Mouse (Mus musculus): ENCODE results near the gene Vmn1r217. TPM values are rescaled to one million over a fixed set of nuclear protein-coding genes. Genes with fewer than 3 reads are reported as not detected.
"Not testable (repeated sequence)": the region's sequence is repeated elsewhere in the genome, so short reads cannot be mapped to it uniquely, and the experiment has no call there.

The Vmn1r217 gene
- not detected in 2 replicates for polyA plus RNA-seq (2015; fragmentation: Nextera tagmentation; extraction: Ambion mirVana)

DNA sequence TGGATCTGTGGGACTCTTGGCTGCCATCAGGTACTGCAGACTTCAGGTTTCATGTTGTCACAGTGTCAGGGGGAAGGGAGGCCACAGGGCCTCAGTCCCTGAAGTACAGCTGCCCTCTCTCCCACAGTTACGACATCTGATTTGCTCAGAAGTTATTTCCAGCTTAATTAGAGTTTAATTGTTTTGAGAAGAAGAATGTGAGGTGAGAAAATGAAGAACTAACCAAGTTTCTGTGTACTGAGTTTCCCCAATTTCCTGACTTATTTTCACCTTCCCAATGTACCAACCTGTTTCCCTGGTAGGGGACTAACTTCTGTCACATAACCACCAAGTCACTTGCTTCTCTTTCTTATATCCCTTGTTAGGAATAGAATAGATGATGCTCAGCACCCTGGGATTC lies at the start of gene Vmn1r217:
Gene Vmn1r217, minus strand, starts transcription at position 101 of the 400 bp plus-strand sequence.
- not testable (repeated sequence) for ATAC-seq (ENCODE audit: low FRiP score, low TSS enrichment); H3K4me2 ChIP-seq (replicated peaks; ENCODE audit: low read depth, low read length); H3K36me3 ChIP-seq (ENCODE audit: insufficient read depth, low read length); H3K27me3 ChIP-seq (ENCODE audit: insufficient read depth, low read length); H3K4me1 ChIP-seq (ENCODE audit: insufficient read depth, low read length); H3K4me3 ChIP-seq (ENCODE audit: low read length); H3K9ac ChIP-seq (replicated peaks; ENCODE audit: low read length); H3K9me3 ChIP-seq (ENCODE audit: low read length); H3K27ac ChIP-seq (ENCODE audit: low read length)
- WGBS: 60% methylated on average over 1 of the region's 1 CpGs

GRCm38 (mm10) chr13:23166471-23166870 lies 48.4 kb upstream of the Vmn1r217 start:
- not testable (repeated sequence) for H3K9ac ChIP-seq (replicated peaks; ENCODE audit: low read length); H3K4me1 ChIP-seq (ENCODE audit: insufficient read depth, low read length); H3K27ac ChIP-seq (ENCODE audit: low read length); ATAC-seq (ENCODE audit: low FRiP score, low TSS enrichment); H3K4me3 ChIP-seq (ENCODE audit: low read length); H3K4me2 ChIP-seq (replicated peaks; ENCODE audit: low read depth, low read length); H3K9me3 ChIP-seq (ENCODE audit: low read length); H3K36me3 ChIP-seq (ENCODE audit: insufficient read depth, low read length); H3K27me3 ChIP-seq (ENCODE audit: insufficient read depth, low read length)
- WGBS: 82% methylated on average over 4 of the region's 4 CpGs

DNA sequence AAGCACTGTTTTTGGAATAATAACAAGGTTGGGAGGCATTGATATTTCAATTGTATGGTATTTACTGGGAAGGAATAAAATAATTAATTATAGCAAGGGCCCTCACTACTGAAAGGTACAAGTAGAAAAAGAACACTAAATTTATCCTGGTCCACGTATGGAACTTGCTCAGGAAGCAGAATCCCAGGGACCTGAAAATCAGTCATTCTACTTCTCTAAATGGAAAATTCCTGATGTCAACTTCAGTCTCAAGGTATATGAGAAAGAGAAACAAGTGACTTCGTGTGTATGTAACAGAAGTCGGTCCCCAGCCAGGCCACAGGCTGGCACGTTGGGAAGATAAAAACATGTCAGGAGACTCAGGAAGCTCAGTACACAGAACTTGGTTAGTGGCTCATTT lies 41.0 kb upstream of the Vmn1r217 start, which contains the start of gene Vmn1r219:
Gene Vmn1r219, plus strand, starts transcription at position 301 of the 400 bp plus-strand sequence.
- 79% methylated on average over 4 of the region's 4 CpGs for WGBS
- Histone ChIP-seq H3K27me3 (ENCODE audit: insufficient read depth, low read length) (no peaks in the 10 kb centered on the region), H3K9me3 (ENCODE audit: low read length) (no peaks in the 10 kb centered on the region), H3K27ac (ENCODE audit: low read length) (no peak within 1 kb of the TSS), H3K9ac (replicated peaks; ENCODE audit: low read length) (no peak within 1 kb of the TSS), H3K4me2 (replicated peaks; ENCODE audit: low read depth, low read length) (no peak within 1 kb of the TSS), H3K4me3 (ENCODE audit: low read length) (no peak within 1 kb of the TSS), H3K4me1 (ENCODE audit: insufficient read depth, low read length) (no peaks in the 10 kb centered on the region), H3K36me3 (ENCODE audit: insufficient read depth, low read length) (no peaks in the 10 kb centered on the region)
- no peak for ATAC-seq (ENCODE audit: low FRiP score, low TSS enrichment)

DNA sequence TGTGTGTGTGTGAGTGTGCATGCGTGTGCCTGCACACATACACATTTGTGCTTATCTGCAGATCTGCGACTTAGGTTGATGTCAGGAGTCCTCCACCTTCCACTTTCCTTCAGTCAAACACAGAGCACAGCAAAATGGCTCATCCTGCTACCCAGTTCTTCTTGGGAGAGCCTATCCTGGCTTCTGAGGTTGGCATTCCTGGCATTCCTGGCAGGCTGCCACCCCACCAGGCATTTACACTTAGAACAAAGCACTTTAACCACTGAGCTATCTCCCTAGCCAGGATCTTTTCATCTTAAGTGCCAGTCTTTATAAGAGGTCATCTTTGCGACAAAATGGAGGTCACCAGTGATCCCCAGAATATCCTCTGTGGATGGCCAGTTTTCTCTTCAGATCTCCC lies 39.8 kb upstream of the Vmn1r217 start:
- H3K27me3 ChIP-seq (ENCODE audit: insufficient read depth, low read length): no peaks in the 10 kb centered on the region
- H3K9me3 ChIP-seq (ENCODE audit: low read length): no peaks in the 10 kb centered on the region
- no peak for ATAC-seq (ENCODE audit: low FRiP score, low TSS enrichment)
- WGBS: 86% methylated on average over 3 of the region's 3 CpGs
- no peak overlapping the region for H3K9ac ChIP-seq (replicated peaks; ENCODE audit: low read length)
- no peaks in the 10 kb centered on the region for H3K4me1 ChIP-seq (ENCODE audit: insufficient read depth, low read length)
- no peaks in the 10 kb centered on the region for H3K36me3 ChIP-seq (ENCODE audit: insufficient read depth, low read length)
- no peak overlapping the region for H3K4me2 ChIP-seq (replicated peaks; ENCODE audit: low read depth, low read length)
- no peak overlapping the region for H3K27ac ChIP-seq (ENCODE audit: low read length)
- H3K4me3 ChIP-seq (ENCODE audit: low read length): no peak overlapping the region

DNA sequence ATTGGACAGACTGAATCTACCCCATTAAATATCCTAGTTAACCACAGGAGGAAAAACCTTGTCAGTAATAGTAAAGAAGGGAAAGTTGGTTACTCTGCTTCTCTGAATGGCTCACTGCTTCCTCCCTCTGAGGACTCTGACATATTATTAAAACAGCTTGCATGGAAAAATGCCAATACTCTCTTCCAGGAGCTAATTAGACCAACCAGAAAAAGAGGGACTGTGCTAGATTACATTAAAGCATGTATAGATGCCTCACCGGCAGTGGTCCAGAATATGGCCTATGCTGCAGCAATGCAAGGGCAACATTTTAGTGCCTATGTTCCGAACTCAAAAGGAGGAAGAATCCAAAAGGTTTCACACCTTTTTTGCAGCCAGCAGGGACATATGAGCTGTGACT lies 20.9 kb upstream of the Vmn1r217 start:
- WGBS: 84% methylated on average over 2 of the region's 2 CpGs
- Histone ChIP-seq H3K27ac (ENCODE audit: low read length) (no peak overlapping the region), H3K27me3 (ENCODE audit: insufficient read depth, low read length) (no peaks in the 10 kb centered on the region), H3K4me1 (ENCODE audit: insufficient read depth, low read length) (no peaks in the 10 kb centered on the region), H3K9ac (replicated peaks; ENCODE audit: low read length) (no peak overlapping the region), H3K4me3 (ENCODE audit: low read length) (no peak overlapping the region), H3K36me3 (ENCODE audit: insufficient read depth, low read length) (no peaks in the 10 kb centered on the region), H3K9me3 (ENCODE audit: low read length) (no peaks in the 10 kb centered on the region), H3K4me2 (replicated peaks; ENCODE audit: low read depth, low read length) (no peak overlapping the region)
- ATAC-seq (ENCODE audit: low FRiP score, low TSS enrichment): no peak

GRCm38 (mm10) chr13:23133501-23133900 lies 15.5 kb upstream of the Vmn1r217 start:
- WGBS: 35% methylated on average over 1 of the region's 1 CpGs
- H3K4me2 ChIP-seq (replicated peaks; ENCODE audit: low read depth, low read length): no peak overlapping the region
- no peak overlapping the region for H3K9ac ChIP-seq (replicated peaks; ENCODE audit: low read length)
- no peaks in the 10 kb centered on the region for H3K27me3 ChIP-seq (ENCODE audit: insufficient read depth, low read length)
- no peak for ATAC-seq (ENCODE audit: low FRiP score, low TSS enrichment)
- H3K4me3 ChIP-seq (ENCODE audit: low read length): no peak overlapping the region
- H3K27ac ChIP-seq (ENCODE audit: low read length): no peak overlapping the region
- H3K9me3 ChIP-seq (ENCODE audit: low read length): no peaks in the 10 kb centered on the region
- H3K36me3 ChIP-seq (ENCODE audit: insufficient read depth, low read length): no peaks in the 10 kb centered on the region
- no peaks in the 10 kb centered on the region for H3K4me1 ChIP-seq (ENCODE audit: insufficient read depth, low read length)

GRCm38 (mm10) chr13:23133099-23133498 lies 15.1 kb upstream of the Vmn1r217 start, which contains the start of gene Vmn1r218:
Gene Vmn1r218 (plus strand): TSS chr13:23133155.
- H3K27ac ChIP-seq (ENCODE audit: low read length): no peak within 1 kb of the TSS
- 66% methylated on average over 3 of the region's 3 CpGs for WGBS
- no peak within 1 kb of the TSS for H3K4me2 ChIP-seq (replicated peaks; ENCODE audit: low read depth, low read length)

GRCm38 (mm10) chr13:23120611-23121010 lies 2.6 kb upstream of the Vmn1r217 start:
- H3K9me3 ChIP-seq (ENCODE audit: low read length): no peaks in the 10 kb centered on the region
- H3K9ac ChIP-seq (replicated peaks; ENCODE audit: low read length): no peak overlapping the region
- H3K27ac ChIP-seq (ENCODE audit: low read length): no peak overlapping the region
- H3K4me2 ChIP-seq (replicated peaks; ENCODE audit: low read depth, low read length): no peak overlapping the region
- no peaks in the 10 kb centered on the region for H3K27me3 ChIP-seq (ENCODE audit: insufficient read depth, low read length)
- WGBS: 88% methylated on average over 2 of the region's 2 CpGs
- ATAC-seq (ENCODE audit: low FRiP score, low TSS enrichment): no peak
- H3K36me3 ChIP-seq (ENCODE audit: insufficient read depth, low read length): no peaks in the 10 kb centered on the region
- H3K4me1 ChIP-seq (ENCODE audit: insufficient read depth, low read length): no peaks in the 10 kb centered on the region
- H3K4me3 ChIP-seq (ENCODE audit: low read length): no peak overlapping the region

More at GRCm38 (mm10) chr13:23133099-23133498, 15.1 kb upstream of the Vmn1r217 start, which contains the start of gene Vmn1r218:
- no peak within 1 kb of the TSS for H3K4me3 ChIP-seq (ENCODE audit: low read length)
- no peak within 1 kb of the TSS for H3K9ac ChIP-seq (replicated peaks; ENCODE audit: low read length)
- no peaks in the 10 kb centered on the region for H3K27me3 ChIP-seq (ENCODE audit: insufficient read depth, low read length)
- H3K9me3 ChIP-seq (ENCODE audit: low read length): no peaks in the 10 kb centered on the region
- no peaks in the 10 kb centered on the region for H3K36me3 ChIP-seq (ENCODE audit: insufficient read depth, low read length)
- ATAC-seq (ENCODE audit: low FRiP score, low TSS enrichment): no peak
- H3K4me1 ChIP-seq (ENCODE audit: insufficient read depth, low read length): no peaks in the 10 kb centered on the region

DNA sequence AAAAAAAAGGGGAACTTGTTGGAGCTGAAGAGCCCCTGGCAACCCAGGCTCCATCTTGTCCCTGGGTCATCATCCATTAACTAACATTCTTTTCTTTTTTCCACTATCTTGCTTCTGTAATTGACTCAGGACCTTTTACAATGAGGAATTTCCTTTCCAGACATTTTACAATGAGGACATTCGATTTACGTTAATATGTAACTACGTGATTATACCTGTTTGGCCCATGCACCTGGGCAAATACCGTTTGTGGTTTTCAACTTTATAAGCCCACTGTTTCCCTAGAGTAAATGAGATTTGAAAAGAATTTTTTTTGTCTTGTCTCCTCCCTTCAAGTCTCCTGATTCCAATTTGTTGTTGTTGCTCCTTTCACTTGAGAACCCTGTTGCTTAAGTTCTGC lies 23.6 kb downstream of the Vmn1r217 start:
- Histone ChIP-seq H3K9me3 (ENCODE audit: low read length) (no peaks in the 10 kb centered on the region), H3K4me2 (replicated peaks; ENCODE audit: low read depth, low read length) (no peak overlapping the region), H3K9ac (replicated peaks; ENCODE audit: low read length) (no peak overlapping the region), H3K4me3 (ENCODE audit: low read length) (no peak overlapping the region), H3K27me3 (ENCODE audit: insufficient read depth, low read length) (no peaks in the 10 kb centered on the region), H3K36me3 (ENCODE audit: insufficient read depth, low read length) (no peaks in the 10 kb centered on the region), H3K27ac (ENCODE audit: low read length) (no peak overlapping the region), H3K4me1 (ENCODE audit: insufficient read depth, low read length) (no peaks in the 10 kb centered on the region)
- 78% methylated on average over 4 of the region's 4 CpGs for WGBS
- ATAC-seq (ENCODE audit: low FRiP score, low TSS enrichment): no peak

DNA sequence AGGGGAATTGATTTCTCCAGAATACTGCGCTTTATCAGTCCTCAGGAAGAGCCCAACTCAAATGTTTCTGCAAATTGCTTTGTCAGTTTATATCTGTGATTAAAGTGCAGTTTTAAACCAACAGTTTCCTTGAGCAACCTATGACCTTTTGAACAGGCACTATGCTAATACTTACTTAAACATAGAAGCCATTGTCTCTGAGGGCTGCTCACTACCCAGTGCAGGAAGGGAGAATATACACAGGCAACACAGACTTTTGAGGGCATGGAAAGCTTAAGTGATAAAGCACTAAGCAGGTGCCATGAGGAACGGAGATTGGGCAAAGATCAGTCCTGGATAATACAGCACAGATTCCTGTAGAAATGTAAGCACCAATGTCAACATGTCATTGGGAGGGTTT lies 48.7 kb downstream of the Vmn1r217 start:
- 87% methylated on average over 2 of the region's 2 CpGs for WGBS

More for the DNA sequence above, 48.7 kb downstream of the Vmn1r217 start:
- no peaks in the 10 kb centered on the region for H3K36me3 ChIP-seq (ENCODE audit: insufficient read depth, low read length)
- no peaks in the 10 kb centered on the region for H3K27me3 ChIP-seq (ENCODE audit: insufficient read depth, low read length)
- no peak overlapping the region for H3K27ac ChIP-seq (ENCODE audit: low read length)
- no peak for ATAC-seq (ENCODE audit: low FRiP score, low TSS enrichment)
- no peak overlapping the region for H3K4me3 ChIP-seq (ENCODE audit: low read length)
- H3K4me2 ChIP-seq (replicated peaks; ENCODE audit: low read depth, low read length): no peak overlapping the region
- H3K4me1 ChIP-seq (ENCODE audit: insufficient read depth, low read length): no peaks in the 10 kb centered on the region
- no peak overlapping the region for H3K9ac ChIP-seq (replicated peaks; ENCODE audit: low read length)
- H3K9me3 ChIP-seq (ENCODE audit: low read length): no peaks in the 10 kb centered on the region
